Mouse (Mus musculus) hindbrain, embryonic 14.5 days (tissue): Measurements from ENCODE around the gene Ppp2r1a. TPM values are rescaled to one million over a fixed set of nuclear protein-coding genes. Genes with fewer than 3 reads are reported as not detected.
A peak's percentile ranks its signal among the peaks of the same experiment; 100 is the strongest.

Experiments
- ATAC-seq: fragments of 200-750 bp; cut with Nextera tagmentation; 2 replicates; pipeline ENCODE4 v1.8.0; 2017; ENCODE audit warnings: moderate number of reproducible peaks, mild to moderate bottlenecking, moderate TSS enrichment, moderate library complexity; ENCODE audit not compliant: low FRiP score
- DNase-seq: peaks from one replicate; pipeline ENCODE4 v3.0.0-alpha.2; 2015; ENCODE audit warnings: low spot score
- H3K27ac ChIP-seq: fragments of 300-500 bp; sonication (generic); 2 replicates; pipeline ENCODE4 v1.5.1; 2014; ENCODE audit warnings: mild to moderate bottlenecking, moderate library complexity
- H3K27me3 ChIP-seq: fragments of 300-500 bp; sonication (generic); 2 replicates; pipeline ENCODE4 v1.6.1; 2014; ENCODE audit warnings: mild to moderate bottlenecking, low read length, mixed read lengths; ENCODE audit not compliant: control insufficient read depth, insufficient read depth
- H3K36me3 ChIP-seq: fragments of 300-500 bp; sonication (generic); replicated peaks from 2 replicates; pipeline ENCODE4 v1.6.1; 2014; ENCODE audit not compliant: control insufficient read depth, insufficient read depth
- H3K4me1 ChIP-seq: fragments of 300-500 bp; sonication (generic); replicated peaks from 2 replicates; pipeline ENCODE4 v1.6.1; 2014; ENCODE audit warnings: antibody characterized with exemption, low read length, mixed read lengths; ENCODE audit not compliant: control insufficient read depth, insufficient read depth
- H3K4me2 ChIP-seq: fragments of 300-500 bp; sonication (generic); replicated peaks from 2 replicates; pipeline ENCODE4 v1.6.1; 2014; ENCODE audit warnings: mild to moderate bottlenecking, moderate library complexity
- H3K4me3 ChIP-seq: fragments of 300-500 bp; sonication (generic); replicated peaks from 2 replicates; pipeline ENCODE4 v1.5.1; 2014; ENCODE audit warnings: mild to moderate bottlenecking, low read length
- H3K9ac ChIP-seq: fragments of 300-500 bp; sonication (generic); 2 replicates; pipeline ENCODE4 v1.6.1; 2014
- H3K9me3 ChIP-seq: fragments of 300-500 bp; sonication (generic); 2 replicates; pipeline ENCODE4 v1.6.1; 2016; ENCODE audit warnings: low read length; ENCODE audit not compliant: control insufficient read depth
- WGBS: fragments of 180-500 bp; shearing (Covaris S2); extraction: QIAGEN DNeasy Blood & Tissue Kit; methylation state at CpG from one replicate; pipeline ENCODE4 v1.1.7; 2014; 5-methylcytosine and 5-hydroxymethylcytosine counted together
- polyA plus RNA-seq: library from polyadenylated mRNA; unstranded; fragments of >200 nt; fragmentation: Nextera tagmentation; extraction: Ambion mirVana; gene quantifications from 2 replicates; pipeline ENCODE4 v1.2.1, GENCODE M21; 2014

Ppp2r1a gene
- polyA plus RNA-seq, 1 experiment from 2014 or later: 794 TPM

- no peak for ATAC-seq
Observed at GRCm38 (mm10) chr17:20993716-20994115, 48.6 kb downstream of the Ppp2r1a start.

GRCm38 (mm10) chr17:20996364-20996763 is 51.3 kb downstream of the Ppp2r1a start, which contains the start of gene Vmn1r233:
Vmn1r233 (minus strand) TSS chr17:20996464.
- H3K9ac ChIP-seq: no peak within 1 kb of the TSS
- no peaks in the 10 kb centered on the region for H3K4me1 ChIP-seq
- H3K36me3 ChIP-seq: no peaks in the 10 kb centered on the region
- DNase-seq: no peak
- H3K4me2 ChIP-seq: no peak within 1 kb of the TSS
- no peak within 1 kb of the TSS for H3K4me3 ChIP-seq
- no peaks in the 10 kb centered on the region for H3K9me3 ChIP-seq
- no peak within 1 kb of the TSS for H3K27ac ChIP-seq
- no peak for ATAC-seq
- no peaks in the 10 kb centered on the region for H3K27me3 ChIP-seq

More at GRCm38 (mm10) chr17:20993716-20994115, 48.6 kb downstream of the Ppp2r1a start:
- no peak overlapping the region for H3K4me3 ChIP-seq
- no peaks in the 10 kb centered on the region for H3K27me3 ChIP-seq
- WGBS: 71% methylated on average over 2 of the region's 2 CpGs
- no peaks in the 10 kb centered on the region for H3K9me3 ChIP-seq
- H3K36me3 ChIP-seq: no peaks in the 10 kb centered on the region
- H3K4me2 ChIP-seq: no peak overlapping the region
- no peak overlapping the region for H3K9ac ChIP-seq
- H3K27ac ChIP-seq: no peak overlapping the region
- no peak for DNase-seq
- H3K4me1 ChIP-seq: no peaks in the 10 kb centered on the region

- Histone ChIP-seq H3K27ac (peak within 1 kb of the TSS; percentile 90), H3K9ac (peak within 1 kb of the TSS; percentile 88), H3K4me1 (peaks cover 9% of the 10 kb centered on the region), H3K4me2 (peak within 1 kb of the TSS; percentile 84), H3K27me3 (no peaks in the 10 kb centered on the region), H3K36me3 (peaks cover 20% of the 10 kb centered on the region), H3K4me3 (peak within 1 kb of the TSS; percentile 76), H3K9me3 (no peaks in the 10 kb centered on the region)
- DNase-seq: peak; percentile 93
- ATAC-seq: peak; percentile 98
- WGBS: 5% methylated on average over 36 of the region's 36 CpGs
Observed at GRCm38 (mm10) chr17:21008382-21009331, 63.5 kb downstream of the Ppp2r1a start, which contains the start of gene Zfp160. Zfp160 (plus strand) TSS chr17:21008903.

GRCm38 (mm10) chr17:21009726-21010125 is 64.6 kb downstream of the Ppp2r1a start:
- no peak for DNase-seq
- Histone ChIP-seq H3K36me3 (peaks cover 25% of the 10 kb centered on the region), H3K4me3 (peak overlapping the region; percentile 76), H3K9me3 (no peaks in the 10 kb centered on the region), H3K4me1 (peaks cover 9% of the 10 kb centered on the region), H3K4me2 (peak overlapping the region; percentile 84), H3K27me3 (no peaks in the 10 kb centered on the region), H3K27ac (peak overlapping the region; percentile 90), H3K9ac (peak overlapping the region; percentile 88)
- ATAC-seq: no peak
- WGBS: 23% methylated on average over 1 of the region's 1 CpGs

Other genes with a start within 250 kb of the Ppp2r1a start
- gene Vmn1r227, start 215.5 kb upstream of the Ppp2r1a start, polyA plus RNA-seq: not detected in 2 replicates
- gene Vmn1r228, start 159.2 kb upstream of the Ppp2r1a start, polyA plus RNA-seq: not detected in 2 replicates
- gene Vmn1r229, start 133.8 kb upstream of the Ppp2r1a start, polyA plus RNA-seq: not detected in 2 replicates
- not detected in 2 replicates for gene Vmn1r230, start 104.9 kb upstream of the Ppp2r1a start, polyA plus RNA-seq
- not detected in 2 replicates for gene Vmn1r231, start 40.2 kb upstream of the Ppp2r1a start, polyA plus RNA-seq
- not detected in 2 replicates for gene Vmn1r232, start 25.6 kb upstream of the Ppp2r1a start, polyA plus RNA-seq
- gene Vmn1r233, start 51.2 kb downstream of the Ppp2r1a start, polyA plus RNA-seq: not detected in 2 replicates
- gene Zfp160, start 63.6 kb downstream of the Ppp2r1a start, polyA plus RNA-seq: 16.2 and 21.0 TPM in 2 replicates